Mouse (Mus musculus) left cerebral cortex, adult 8-10 months (tissue): ENCODE data around the gene Gadd45gip1. TPM values are rescaled to one million over a fixed set of nuclear protein-coding genes. Genes with fewer than 3 reads are reported as not detected.
A peak's percentile ranks its signal among the peaks of the same experiment; 100 is the strongest.

Experiments used
- DNase-seq, 2 experiments: peaks; one replicate each; pipeline ENCODE4 v3.0.0; 2022; ENCODE audit warnings: low spot score in 2 of 2
- total RNA-seq, 4 experiments: library from RNA; stranded (reverse); gene quantifications; 2 replicates each; pipeline ENCODE4 v1.2.4; 2022

Gene Gadd45gip1
- total RNA-seq, 4 experiments from 2014 or later = 23.3 to 28.4 (median 24.7) TPM

DNA sequence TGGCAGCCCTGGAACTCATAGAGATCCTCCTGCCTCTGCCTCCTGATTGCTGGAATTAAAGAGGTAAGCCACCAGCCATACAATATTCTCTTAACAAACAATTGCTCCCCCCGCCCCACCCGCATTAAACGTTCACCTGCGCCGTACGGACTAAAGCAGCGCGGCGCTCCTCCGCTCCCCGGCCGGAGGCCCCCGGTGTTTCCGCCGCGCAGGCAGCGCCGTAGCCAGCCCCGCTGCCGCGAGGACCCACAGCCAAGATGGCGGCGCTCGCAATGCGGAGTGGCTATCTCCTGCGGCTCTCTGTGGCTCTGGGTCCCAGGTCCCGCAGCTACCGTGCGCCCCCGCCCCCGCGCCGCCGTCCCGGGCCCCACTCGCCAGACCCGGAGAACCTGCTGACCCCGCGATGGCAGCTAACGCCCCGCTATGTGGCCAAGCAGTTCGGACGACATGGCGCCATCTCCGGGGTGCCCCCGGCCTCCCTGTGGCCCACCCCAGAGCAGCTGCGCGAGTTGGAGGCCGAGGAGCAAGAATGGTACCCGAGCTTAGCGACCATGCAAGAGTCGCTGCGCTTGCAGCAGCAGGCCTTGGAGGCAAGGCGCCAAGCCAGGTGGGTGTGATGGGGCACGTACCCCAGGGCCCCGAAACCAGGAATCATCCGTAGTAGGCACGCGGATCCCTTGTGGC, 854 bp downstream of the Gadd45gip1 start:
- peak; percentile 66 for DNase-seq

DNA sequence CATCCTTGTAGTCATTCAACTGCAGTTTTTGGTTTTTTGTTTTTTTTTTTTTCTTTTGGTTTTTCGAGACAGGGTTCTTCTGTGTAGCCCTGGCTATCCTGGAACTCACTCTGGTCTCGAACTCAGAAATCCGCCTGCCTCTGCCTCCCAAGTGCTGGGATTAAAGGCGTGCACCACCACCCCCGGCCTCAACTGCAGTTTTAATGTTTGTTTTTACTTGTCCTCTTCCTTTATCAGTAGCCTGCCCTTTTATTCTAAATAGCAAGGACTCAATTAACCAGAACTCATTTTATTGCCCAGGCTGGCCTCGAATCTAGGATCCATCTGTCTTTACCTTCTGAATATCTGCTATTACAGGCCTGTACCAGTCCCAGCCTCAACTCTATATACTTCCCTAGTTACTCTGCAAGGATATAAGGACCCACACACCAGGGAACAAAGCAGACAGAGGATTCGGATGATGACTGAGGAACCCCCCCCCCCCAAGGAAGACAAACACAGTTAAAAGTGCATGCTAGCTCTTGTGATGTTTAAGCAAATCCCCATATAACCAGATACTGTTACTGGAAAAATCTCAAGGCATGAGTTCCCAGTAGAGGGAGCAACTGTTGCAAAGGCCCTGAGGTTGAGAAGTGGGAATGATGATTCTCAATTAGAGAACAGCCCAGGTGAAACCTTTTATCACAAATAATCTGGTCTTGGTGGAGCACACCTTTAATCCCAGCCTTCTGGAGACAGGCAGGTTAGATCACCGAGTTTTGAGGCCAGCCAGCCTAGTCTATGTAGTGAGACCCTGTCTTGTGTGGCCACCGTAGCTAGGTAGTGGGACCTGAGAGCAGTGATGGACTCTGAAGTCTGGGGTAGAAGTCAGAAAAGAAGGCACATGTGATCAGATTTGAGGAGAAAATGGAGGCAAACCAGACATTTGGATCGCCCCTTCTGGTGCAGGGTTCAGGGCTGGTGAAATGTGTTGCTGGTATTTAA, 1.7 kb downstream of the Gadd45gip1 start:
- DNase-seq = no peak

DNA sequence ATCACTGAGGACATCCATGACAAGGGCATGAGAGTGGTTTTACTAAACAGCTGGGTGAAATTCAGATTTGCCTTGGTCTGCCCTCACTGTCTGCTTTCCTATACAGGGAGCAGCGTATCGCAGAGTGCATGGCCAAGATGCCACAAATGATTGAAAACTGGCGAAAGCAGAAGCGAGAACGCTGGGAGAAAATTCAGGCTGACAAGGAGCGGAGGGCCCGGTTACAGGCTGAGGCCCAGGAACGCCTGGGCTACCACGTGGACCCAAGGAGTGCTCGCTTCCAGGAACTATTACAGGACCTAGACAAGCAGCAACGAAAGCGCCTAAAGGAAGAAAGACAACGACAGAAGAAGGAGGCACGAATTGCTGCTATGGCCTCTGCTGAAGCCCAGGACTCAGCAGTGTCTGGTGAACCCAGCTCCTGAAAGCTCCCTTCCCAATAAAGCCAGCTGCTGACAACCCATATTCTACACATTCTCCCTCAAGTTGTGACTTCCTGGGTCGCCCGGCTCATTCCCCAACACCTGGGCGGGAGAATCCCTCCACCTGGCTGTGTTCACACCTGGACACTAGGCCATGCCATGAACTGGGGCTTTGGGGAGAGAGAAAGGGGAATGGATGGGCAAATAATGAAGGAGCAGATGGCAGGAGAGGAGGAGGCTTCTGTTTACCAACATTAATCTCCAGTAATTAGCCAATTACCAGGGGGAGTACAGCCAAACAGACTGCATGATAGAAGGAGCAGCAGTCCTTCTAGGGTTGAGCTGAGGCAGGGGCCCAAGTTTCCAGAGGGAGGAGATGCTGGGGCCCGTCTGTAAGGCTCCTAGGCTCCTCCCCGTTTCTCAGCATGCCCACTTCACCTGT, 2.9 kb downstream of the Gadd45gip1 start:
- DNase-seq = no peak

DNA sequence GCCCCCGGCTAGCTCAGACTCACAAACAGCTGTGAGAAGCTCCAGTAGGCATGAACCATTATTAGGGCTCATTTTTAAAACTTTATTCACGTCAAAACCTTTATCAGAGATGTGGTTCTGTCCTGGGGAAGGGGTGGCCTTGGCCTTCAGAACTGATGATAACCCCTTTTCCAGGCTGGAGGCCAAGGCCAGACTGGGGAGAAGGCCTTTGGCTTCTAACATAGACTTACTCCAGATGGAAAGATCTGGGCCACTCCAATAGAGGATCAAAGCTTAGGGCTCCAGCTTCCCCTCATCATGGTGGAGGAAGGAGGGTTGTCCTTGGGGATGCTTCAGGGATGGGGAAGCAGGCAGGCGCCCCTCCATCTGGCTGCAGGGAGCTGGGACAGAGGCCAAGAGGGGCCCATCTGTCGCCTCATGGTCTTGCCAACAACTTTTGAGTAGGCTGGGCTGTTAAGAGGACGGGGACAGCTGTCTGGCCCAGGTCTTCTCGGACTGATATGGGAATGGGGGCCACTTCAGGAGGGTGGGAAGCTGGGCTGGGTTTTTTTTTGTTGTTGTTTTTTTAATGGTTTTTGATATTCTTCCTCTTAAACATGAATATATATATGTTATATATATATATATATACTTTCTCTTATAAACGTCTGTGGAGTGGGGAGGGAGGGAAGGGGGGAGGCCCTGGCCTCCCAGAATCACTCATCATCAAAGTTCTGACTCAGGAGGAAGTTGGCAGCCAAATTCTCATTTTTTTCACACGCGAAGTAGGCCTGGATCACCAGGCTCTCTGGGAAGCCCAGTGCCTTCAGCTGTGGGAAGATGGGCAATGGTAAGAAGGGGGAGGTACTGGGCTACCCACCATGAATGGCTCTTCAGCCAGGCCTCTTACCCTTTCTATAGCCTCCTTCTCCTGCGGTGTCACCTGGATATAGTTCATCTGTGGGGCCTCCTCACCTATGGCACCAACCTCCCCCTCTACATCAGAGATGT, 3.8 kb downstream of the Gadd45gip1 start:
- peak in 1 of 2 experiments; percentile 74 for DNase-seq

DNA sequence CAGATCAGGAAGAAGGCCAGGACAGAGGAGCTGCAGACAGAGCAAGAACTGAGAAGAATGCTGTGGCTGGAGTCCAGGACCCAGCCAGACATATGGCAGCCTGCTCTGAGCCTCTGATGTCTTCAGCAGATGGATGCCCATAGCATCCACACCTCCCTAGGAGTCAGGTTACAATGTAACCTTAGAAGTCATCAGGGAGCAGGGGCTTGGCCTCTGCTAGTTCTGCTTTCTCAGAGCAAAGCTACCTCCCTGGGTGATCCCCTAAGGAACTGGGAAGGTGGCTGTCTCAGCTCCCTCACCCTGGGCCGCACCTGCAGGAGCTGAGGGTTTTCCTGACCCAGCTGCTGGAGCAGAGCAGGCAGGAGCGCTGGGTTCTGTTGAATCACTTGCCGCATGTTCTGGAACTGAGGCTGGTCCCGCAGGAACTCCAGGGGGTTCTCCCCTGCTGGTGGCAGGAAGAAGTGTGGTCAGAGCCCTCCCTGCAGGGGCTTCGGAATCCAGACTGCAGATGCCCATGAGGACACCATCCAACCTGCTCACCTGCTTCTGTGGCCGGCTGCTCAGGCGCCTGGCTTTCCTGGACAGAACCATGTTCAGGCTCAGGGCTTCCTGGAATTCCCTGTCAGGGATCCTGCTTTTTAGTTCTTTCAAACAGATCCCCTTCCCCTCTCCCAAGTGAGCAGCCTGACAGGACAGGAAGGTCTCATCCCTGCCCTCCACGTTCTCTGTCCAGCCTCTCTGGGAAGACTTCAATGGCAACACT, 6.0 kb downstream of the Gadd45gip1 start:
- DNase-seq = no peak

DNA sequence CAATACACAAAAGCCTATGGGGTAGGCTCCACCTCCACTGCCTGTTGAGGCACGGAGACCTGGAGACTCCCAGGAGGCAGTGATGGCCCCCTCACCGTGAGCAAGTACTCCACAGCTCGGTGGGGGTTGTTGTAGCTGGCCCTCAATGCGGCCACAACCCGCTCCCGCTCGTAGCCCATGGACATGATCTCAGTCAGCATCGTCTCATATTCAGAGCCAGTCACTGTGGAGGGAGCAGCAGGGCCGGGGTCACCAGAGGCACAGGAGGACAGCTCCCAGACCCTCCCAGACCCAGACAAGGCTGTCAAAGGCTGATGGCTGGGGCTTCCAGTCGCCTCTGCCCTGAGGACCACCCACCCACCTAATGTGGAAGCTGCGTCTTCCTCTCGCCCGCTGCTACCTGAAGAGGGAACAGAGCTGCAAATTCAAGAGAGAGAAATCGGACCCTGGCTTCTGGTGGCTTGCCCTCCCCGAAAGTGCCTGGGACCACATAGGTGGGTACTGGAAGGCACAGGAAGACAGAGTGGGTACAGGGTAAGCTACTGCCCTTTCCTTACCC, 6.7 kb downstream of the Gadd45gip1 start:
- DNase-seq = no peak

DNA sequence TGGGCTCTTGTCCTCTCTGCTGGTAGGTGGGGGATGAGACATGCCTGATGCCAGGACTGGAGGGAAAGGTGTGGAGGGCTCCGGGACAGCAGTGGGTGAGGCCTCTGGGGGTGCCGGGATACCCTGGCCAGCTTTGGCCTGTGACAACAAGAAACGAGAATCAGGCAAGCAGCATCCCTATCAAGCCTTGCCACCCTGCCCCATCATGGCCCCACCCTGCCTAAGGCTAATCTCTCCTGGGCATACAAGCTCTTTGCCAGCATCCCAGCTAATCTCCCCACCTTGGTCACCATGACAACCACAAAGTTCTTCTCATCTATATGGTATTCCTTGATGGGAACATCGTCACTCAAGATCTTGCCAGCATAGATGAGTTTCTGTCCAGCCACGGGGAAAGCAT, 7.2 kb downstream of the Gadd45gip1 start:
- no peak for DNase-seq

DNA sequence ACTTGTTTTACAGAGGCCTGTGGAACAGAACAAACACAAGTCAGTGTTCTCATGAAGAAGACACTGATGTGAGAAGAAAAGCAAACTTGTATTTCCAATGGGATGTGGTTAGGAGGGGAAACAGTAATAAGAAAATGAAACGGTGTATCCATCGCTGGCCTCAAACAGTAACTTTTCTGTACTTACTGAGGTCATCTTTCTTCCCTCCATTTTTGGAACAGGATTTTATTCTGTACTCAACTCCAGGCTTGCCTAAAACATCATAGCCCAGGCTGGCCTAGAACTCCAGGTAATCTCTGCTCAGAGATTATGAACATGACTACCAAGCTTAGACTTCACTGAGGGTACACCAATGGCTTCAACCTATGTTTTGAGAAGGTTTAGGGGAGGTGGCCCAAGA, 8.1 kb downstream of the Gadd45gip1 start:
- DNase-seq = no peak

DNA sequence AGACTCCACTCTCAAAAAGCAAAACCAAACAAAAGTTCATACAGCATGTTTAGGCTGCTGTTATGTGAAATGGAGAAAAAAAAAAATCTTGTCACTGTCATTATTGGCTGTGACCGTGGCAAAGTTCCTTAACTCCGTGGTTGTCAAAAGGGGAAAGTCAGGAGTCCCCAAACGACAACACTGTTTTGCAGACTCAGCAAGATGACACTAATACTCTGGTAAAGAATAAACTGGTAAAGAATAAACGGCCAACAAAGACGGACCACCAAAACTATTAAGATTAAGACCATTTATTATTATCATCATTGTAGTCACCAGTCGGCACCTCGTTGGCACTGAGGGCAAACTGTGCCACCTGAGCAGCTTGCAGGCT, 8.5 kb downstream of the Gadd45gip1 start:
- DNase-seq = no peak

DNA sequence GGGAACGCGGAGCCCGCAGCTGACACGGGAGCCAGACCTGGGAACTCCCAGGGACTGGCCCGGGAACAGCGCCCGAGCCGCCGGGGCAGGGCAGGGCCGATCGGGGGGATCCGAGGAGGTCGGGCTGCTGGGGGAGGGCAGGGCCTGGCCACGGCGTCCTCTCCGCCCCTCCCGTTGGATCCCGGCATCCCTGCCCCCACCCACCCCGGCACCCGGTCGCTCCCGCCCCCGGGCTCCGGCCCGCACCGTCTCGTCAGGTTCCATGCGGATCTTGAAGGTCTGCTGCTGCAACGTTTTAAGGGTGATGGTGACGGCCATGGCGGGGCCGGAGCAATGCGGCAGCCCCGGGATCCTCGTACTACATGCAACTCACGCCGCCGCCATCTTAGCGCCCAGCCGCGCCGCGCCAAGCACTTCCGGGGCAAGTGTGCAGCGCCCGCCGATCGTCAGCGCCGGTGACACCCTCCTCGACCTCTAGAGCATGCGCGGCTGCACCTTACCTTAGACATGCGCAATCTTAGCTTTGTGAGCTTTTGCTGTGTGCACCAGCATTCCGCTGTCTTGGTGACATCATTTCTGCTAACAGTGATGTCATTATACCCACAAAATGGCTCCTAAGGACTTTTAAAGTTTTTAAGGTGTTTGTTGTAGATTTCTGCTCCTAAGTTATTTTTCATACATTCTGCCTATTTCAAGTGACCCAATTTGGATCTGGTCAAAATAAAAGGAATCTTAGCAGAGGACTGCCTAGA, 9.1 kb downstream of the Gadd45gip1 start, which contains the start of gene Rad23a:
Rad23a (minus strand) TSS at position 418 of the 752 bp plus-strand sequence.
- peak; percentile 84 to 90 for DNase-seq

DNA sequence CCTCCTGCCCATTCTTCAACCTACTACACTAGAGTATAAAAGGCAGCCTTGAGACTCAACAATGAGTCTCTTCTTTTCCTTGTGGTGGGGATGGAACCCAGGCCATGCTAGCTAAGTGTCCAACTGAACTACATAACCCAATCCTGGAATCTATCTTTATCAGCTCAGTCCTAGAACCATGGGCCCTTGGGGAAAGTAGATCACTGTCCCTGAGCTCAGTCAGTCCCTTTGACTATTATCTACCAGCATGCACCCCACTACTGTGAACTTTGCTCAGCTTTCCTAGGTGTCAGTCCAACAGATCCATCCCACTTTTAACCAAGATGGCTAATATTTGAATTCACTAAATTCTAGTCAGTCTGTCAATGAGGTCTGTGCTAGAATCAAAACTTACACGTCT, 10.2 kb downstream of the Gadd45gip1 start:
- DNase-seq = no peak

DNA sequence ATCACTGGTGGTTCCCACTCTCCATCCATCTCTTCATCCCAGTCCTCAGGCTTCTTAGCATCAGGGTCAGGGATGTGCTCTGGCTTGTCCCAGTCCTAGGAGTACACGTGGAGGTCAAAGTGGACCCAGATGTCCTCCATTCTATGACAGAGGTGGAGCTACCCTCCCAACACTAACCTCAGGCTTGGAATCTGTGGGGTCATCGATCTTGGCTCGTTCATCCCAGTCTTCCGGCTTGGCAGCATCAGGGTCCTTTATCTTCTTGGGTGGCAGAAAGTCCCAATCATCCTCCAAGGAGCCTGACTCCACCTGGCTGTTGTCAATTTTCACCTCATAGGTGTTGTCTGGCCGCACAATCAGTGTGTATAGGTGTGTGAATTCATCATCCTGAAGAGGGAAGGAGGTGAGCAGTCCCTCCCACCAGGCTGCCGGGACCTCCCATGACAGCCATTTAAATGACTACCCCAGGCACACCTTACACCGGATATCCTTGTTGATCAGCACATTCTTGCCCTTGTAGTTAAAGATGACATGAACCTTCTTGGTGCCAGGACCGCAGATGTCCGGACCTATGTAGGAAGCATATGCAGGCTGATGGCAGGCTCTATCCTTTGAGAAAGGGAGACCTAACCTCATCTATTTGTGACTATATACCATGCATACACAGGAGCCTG, 13.2 kb downstream of the Gadd45gip1 start:
- no peak for DNase-seq

DNA sequence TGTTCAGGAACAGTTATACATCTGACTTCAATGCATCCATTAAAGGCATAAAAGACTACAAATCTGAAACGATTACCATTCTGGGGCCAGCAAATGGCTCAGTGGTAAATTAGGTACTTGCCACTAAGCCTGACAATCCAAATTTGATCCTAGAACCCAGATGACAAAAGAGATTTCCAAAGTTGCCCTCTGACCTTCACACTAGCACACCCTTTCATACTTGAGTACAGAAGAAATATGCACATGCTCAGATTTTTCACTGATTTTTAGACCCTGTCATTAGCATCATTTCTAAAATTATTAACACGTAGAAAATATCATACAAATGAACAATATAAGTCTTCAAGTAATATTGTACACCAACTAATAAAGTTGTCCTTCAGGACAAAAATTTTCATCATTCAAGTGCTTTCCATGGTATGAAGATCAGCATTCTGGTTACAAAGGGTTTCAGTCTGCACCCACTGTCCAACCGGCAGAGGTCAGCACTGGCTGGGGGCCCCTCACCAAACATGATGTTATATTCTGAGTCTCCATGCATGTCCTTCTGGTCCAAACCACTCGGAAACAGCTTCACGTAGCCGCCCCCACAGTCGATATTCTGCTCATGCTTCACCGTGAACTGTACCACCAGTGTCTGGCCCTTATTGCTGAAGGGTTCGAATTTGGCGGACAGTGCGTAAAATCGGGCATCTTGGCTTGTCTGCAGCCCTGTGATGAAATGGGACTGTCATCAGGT, 14.2 kb downstream of the Gadd45gip1 start:
- no peak for DNase-seq

DNA sequence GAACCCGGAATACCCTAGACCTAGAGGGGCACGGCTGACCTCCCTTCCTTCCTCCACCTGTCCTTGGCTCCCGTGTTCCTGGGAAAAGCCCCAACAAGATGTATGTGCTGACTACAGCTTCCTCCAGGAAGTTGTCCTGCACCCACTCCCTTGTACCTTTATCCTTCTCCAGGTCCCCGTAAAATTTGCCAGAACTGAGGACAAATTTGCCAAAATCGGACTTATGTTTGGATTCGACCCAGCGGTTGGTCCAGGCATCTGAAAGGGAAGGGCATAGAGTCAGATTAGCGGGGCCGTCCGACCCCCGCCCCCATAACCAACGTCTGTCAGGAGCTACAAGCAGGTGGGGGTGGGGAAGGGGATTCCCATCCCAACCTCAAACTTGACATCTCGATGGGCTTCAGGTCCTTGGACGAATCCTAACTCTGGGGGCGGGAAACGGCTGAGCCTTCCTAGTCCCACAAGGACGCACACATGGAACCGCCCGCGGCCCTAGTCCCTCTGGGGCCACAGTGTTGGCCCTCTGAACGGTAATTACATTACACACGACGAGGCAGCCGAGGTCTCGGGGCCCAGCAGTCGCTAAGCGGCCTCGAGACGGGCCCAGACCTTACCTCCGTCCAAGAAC, 14.9 kb downstream of the Gadd45gip1 start:
- no peak for DNase-seq

DNA sequence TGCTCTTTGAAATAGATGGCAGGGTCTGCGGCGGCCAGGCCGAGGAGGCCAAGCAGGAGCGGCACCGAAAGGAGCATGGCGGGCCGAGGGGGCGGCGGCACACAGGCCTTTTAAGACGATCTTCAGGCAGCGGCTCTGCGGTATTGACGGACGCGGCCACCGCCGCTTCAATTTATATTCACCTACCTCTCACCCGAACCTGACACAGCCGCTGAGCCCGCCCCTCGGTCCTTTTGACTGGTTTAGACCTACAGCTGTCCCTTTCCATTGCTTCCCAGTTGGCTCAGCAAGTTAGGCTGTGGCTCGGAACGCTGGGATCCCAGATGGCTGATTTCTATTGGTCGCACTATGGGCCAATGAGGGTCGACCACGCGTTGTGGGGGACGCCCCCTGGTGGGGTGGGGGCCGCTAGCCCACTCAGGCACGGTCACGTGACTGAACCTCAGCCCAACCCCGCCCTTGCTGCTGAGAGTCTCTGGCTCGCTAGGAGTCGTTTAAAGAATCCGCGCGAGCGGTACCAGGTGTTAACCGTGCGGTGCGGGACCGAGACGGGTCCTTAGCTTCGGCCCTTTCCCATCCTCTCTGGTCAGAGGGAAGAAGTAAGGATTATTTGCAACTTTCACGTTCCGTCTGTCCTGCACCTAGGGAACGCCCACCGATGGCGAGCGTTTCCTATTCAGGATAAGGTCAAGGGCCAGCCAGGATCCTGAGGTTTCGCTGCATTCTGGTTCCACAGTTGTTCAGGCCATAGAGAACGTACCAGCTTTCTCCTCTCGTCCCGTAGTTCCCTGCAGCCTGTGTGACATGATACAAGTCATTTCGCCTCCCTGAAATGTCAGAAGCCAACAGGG, 15.6 kb downstream of the Gadd45gip1 start, which contains the start of gene Calr:
Calr (minus strand) TSS at position 213 of the 851 bp plus-strand sequence.
- peak; percentile 95 to 100 for DNase-seq
